Mouse (Mus musculus): ENCODE measurements at regions not wholly inside any gene's neighbourhood (a gene's known extent, or its start where the extent isn't known, plus 50 kb on each side); places are given as distances from the start of the nearest gene placed in this dataset.

DNA sequence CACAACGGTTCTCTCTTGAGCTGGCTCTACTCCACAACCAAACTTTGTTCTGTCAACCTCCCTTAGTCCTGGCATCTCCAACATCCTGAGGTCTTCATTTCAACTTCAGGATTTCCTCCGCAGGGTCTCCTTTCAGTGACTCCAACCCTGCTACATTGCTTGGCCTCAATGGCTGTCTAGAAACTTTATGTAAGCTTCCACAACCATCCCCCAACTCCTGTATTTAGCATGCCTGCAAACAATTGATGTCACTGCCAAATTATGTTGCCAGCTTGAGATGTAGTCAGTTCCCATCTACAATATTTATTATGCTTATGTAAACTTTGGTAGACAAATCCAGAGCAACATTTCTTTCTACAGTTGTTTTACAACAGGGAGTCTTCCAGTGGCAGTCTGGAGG lies 336.4 kb upstream of the Meis1 start:
- TF ChIP-seq CTCF (IDR thresholded peaks at IDR 0.05; ENCODE audit: low read depth, low read length) (no peak), POLR2A (IDR thresholded peaks at IDR 0.05; ENCODE audit: borderline replicate concordance, low read depth, low read length) (no peak)

Data from bone marrow macrophage, adult 2 months (primary cell).